Mouse (Mus musculus): ENCODE data around the gene Olfr1368. TPM values are rescaled to one million over a fixed set of nuclear protein-coding genes. Genes with fewer than 3 reads are reported as not detected.

Gene Olfr1368
- polyA plus RNA-seq, 1 experiment, result not detected

DNA sequence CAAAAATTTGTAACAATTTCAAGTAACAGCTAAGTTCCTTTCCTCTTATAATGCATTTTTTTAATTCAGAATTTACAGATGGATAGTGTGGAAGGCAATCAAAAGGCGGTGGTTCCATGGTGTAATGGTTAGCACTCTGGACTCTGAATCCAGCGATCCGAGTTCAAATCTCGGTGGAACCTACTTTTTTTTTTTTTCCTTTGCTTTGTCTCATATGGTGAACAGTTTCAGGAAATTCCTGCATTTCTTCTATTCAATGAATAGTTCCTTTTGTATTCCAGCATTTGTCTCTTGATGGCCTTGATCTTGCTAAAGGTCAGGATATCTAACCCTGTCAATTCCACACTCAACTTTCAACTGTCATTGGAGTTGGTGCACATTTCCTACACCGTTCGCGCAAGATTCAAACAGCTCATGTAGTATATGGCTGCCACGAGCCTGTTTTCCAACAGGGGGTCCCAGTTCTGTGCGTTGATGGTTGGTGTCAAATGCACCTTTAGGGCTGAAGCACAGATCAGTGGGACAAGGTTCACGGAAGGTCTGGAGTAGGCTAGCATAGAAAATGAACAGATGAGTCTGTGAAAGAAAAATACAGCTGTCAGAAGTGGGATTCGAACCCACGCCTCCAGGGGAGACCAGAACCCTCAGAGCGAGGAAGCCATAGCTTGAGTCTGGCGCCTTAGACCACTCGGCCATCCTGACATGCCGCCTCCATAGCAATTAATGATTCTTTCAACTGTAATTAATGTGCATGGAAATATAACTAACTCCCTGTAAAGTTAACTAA is 26.8 kb upstream of the Olfr1368 start:
- Histone ChIP-seq H3K27me3 (ENCODE audit: control insufficient read depth, insufficient read depth, low read length) (no peaks in the 10 kb centered on the region), H3K4me1 (ENCODE audit: control insufficient read depth, insufficient read depth, insufficient read length) (peaks cover 2% of the 10 kb centered on the region; the same call in 1 of the 2 replicates), H3K27ac (ENCODE audit: insufficient read depth, low read length) (no peak overlapping the region), H3K4me3 (ENCODE audit: extremely low read depth, insufficient read depth, insufficient read length) (no peak overlapping the region; the same call in 1 of the 2 replicates), H3K36me3 (ENCODE audit: control insufficient read depth, insufficient read depth, low read length) (no peaks in the 10 kb centered on the region)
- WGBS, result 2% methylated on average over 16 of the region's 16 CpGs
- no peak for TF ChIP-seq CTCF (IDR thresholded peaks at IDR 0.05; ENCODE audit: extremely low read depth, insufficient read depth, insufficient read length, insufficient replicate concordance)
- no peak for TF ChIP-seq POLR2A (IDR thresholded peaks at IDR 0.05; ENCODE audit: low read depth, low read length)
- DNase-seq (ENCODE audit: low read depth in 1 of 2, low spot score in 2 of 2), result peak in 1 of 2 experiments; percentile 33

- DNase-seq (ENCODE audit: low read depth in 1 of 2, low spot score in 2 of 2), result no peak
These were observed 26.0 kb upstream of the Olfr1368 start for GRCm38 (mm10) chr13:21171600-21172150.

GRCm38 (mm10) chr13:21171156-21171530 is 25.5 kb upstream of the Olfr1368 start:
- DNase-seq (ENCODE audit: low read depth in 1 of 2, low spot score in 2 of 2), result no peak
- H3K4me1 ChIP-seq (ENCODE audit: control insufficient read depth, insufficient read depth, insufficient read length), result peaks cover 2% of the 10 kb centered on the region; the same call in 1 of the 2 replicates
- H3K27ac ChIP-seq (ENCODE audit: insufficient read depth, low read length), result no peak overlapping the region
- WGBS, result 55% methylated on average over 15 of the region's 15 CpGs
- H3K4me3 ChIP-seq (ENCODE audit: extremely low read depth, insufficient read depth, insufficient read length), result no peak overlapping the region
- H3K36me3 ChIP-seq (ENCODE audit: control insufficient read depth, insufficient read depth, low read length), result no peaks in the 10 kb centered on the region
- no peaks in the 10 kb centered on the region for H3K27me3 ChIP-seq (ENCODE audit: control insufficient read depth, insufficient read depth, low read length)
- TF ChIP-seq CTCF (IDR thresholded peaks at IDR 0.05; ENCODE audit: extremely low read depth, insufficient read depth, insufficient read length, insufficient replicate concordance), result no peak
- TF ChIP-seq POLR2A (IDR thresholded peaks at IDR 0.05; ENCODE audit: low read depth, low read length), result no peak

More at GRCm38 (mm10) chr13:21171600-21172150, 26.0 kb upstream of the Olfr1368 start:
- no peaks in the 10 kb centered on the region for H3K27me3 ChIP-seq (ENCODE audit: control insufficient read depth, insufficient read depth, low read length)
- no peak for TF ChIP-seq POLR2A (IDR thresholded peaks at IDR 0.05; ENCODE audit: low read depth, low read length)
- TF ChIP-seq CTCF (IDR thresholded peaks at IDR 0.05; ENCODE audit: extremely low read depth, insufficient read depth, insufficient read length, insufficient replicate concordance), result no peak
- 2% methylated on average over 12 of the region's 12 CpGs for WGBS
- peak overlapping the region; percentile 49 for H3K4me3 ChIP-seq (ENCODE audit: extremely low read depth, insufficient read depth, insufficient read length)
- no peaks in the 10 kb centered on the region for H3K36me3 ChIP-seq (ENCODE audit: control insufficient read depth, insufficient read depth, low read length)
- H3K27ac ChIP-seq (ENCODE audit: insufficient read depth, low read length), result no peak overlapping the region
- peaks cover 2% of the 10 kb centered on the region; the same call in 1 of the 2 replicates for H3K4me1 ChIP-seq (ENCODE audit: control insufficient read depth, insufficient read depth, insufficient read length)

- TF ChIP-seq CTCF (IDR thresholded peaks at IDR 0.05; ENCODE audit: extremely low read depth, insufficient read depth, insufficient read length, insufficient replicate concordance) (no peak), POLR2A (IDR thresholded peaks at IDR 0.05; ENCODE audit: low read depth, low read length) (no peak)
- peaks cover 2% of the 10 kb centered on the region; the same call in 1 of the 2 replicates for H3K4me1 ChIP-seq (ENCODE audit: control insufficient read depth, insufficient read depth, insufficient read length)
- 86% methylated on average over 17 of the region's 17 CpGs for WGBS
- no peak overlapping the region for H3K27ac ChIP-seq (ENCODE audit: insufficient read depth, low read length)
- no peaks in the 10 kb centered on the region for H3K27me3 ChIP-seq (ENCODE audit: control insufficient read depth, insufficient read depth, low read length)
- H3K4me3 ChIP-seq (ENCODE audit: extremely low read depth, insufficient read depth, insufficient read length), result no peak overlapping the region
- H3K36me3 ChIP-seq (ENCODE audit: control insufficient read depth, insufficient read depth, low read length), result no peaks in the 10 kb centered on the region
- no peak for DNase-seq (ENCODE audit: low read depth in 1 of 2, low spot score in 2 of 2)
These were observed 24.9 kb upstream of the Olfr1368 start for GRCm38 (mm10) chr13:21170431-21171155.

DNA sequence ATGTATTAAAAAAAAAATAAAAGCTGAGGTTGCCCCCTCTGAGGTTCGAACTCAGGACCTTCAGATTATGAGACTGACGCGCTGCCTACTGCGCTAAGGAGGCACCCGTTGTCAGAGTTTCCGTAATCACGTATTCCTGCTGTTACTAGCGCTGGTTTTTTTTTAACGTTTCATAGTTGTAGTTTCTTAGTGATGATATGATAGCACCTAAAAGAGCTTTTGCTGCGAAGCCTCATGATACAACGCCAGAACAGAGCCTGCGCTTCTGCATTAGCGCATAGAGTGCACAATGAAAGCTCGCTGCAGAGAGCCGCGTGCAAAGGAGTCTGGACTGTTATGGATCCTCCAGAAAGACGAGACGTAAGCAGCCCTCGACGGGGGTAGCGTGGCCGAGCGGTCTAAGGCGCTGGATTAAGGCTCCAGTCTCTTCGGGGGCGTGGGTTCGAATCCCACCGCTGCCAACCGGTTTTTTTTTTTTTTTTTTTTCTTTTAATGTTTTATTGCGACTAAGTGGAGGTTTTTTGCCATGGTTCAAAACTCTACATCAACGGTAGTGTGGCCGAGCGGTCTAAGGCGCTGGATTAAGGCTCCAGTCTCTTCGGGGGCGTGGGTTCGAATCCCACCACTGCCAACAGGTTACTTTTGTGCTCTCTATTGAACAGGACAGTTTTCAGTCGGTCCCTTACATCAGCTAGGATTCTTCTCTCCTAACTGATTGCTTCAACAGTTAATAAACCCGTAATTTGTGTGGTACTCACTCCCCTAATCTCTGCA is 24.2 kb upstream of the Olfr1368 start:
- H3K27me3 ChIP-seq (ENCODE audit: control insufficient read depth, insufficient read depth, low read length), result no peaks in the 10 kb centered on the region
- H3K4me3 ChIP-seq (ENCODE audit: extremely low read depth, insufficient read depth, insufficient read length), result peak overlapping the region; percentile 86
- peak; percentile 64 to 75 for DNase-seq (ENCODE audit: low read depth in 1 of 2, low spot score in 2 of 2)
- no peaks in the 10 kb centered on the region for H3K36me3 ChIP-seq (ENCODE audit: control insufficient read depth, insufficient read depth, low read length)
- peak overlapping the region; percentile 76 for H3K27ac ChIP-seq (ENCODE audit: insufficient read depth, low read length)
- 3% methylated on average over 39 of the region's 39 CpGs for WGBS
- TF ChIP-seq CTCF (IDR thresholded peaks at IDR 0.05; ENCODE audit: extremely low read depth, insufficient read depth, insufficient read length, insufficient replicate concordance) (no peak), POLR2A (IDR thresholded peaks at IDR 0.05; ENCODE audit: low read depth, low read length) (no peak)
- peaks cover 2% of the 10 kb centered on the region; the same call in 1 of the 2 replicates for H3K4me1 ChIP-seq (ENCODE audit: control insufficient read depth, insufficient read depth, insufficient read length)

DNA sequence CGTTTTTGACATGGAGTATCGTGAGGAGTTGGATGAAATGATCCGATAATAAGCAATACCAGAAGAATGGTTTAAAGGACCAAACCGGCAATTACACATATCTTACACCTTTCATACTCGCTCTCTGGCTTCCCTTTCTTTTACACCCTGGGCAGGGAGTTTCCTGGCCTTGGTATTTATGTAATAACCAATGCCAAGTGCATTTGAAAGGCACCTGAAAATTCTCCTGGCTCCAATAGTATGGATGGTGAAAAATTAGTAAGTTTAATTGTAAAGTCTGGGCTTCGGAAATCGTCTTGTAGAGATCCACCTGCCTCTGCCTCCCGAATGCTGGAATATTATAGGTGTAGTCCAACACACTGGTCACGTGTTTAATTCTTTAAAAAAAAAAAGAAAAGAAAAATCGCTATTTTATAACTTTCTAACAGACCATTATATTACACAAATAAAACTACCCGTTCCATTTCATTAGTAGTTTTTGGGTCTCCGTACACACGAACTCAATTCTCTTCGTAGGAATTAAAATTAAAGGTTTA is 23.5 kb upstream of the Olfr1368 start:
- no peak for TF ChIP-seq POLR2A (IDR thresholded peaks at IDR 0.05; ENCODE audit: low read depth, low read length)
- Histone ChIP-seq H3K4me3 (ENCODE audit: extremely low read depth, insufficient read depth, insufficient read length) (peak overlapping the region; percentile 67), H3K36me3 (ENCODE audit: control insufficient read depth, insufficient read depth, low read length) (no peaks in the 10 kb centered on the region), H3K27me3 (ENCODE audit: control insufficient read depth, insufficient read depth, low read length) (no peaks in the 10 kb centered on the region), H3K27ac (ENCODE audit: insufficient read depth, low read length) (no peak overlapping the region), H3K4me1 (ENCODE audit: control insufficient read depth, insufficient read depth, insufficient read length) (peaks cover 2% of the 10 kb centered on the region; the same call in 1 of the 2 replicates)
- WGBS, result under 1% methylated on average over 14 of the region's 14 CpGs
- no peak for DNase-seq (ENCODE audit: low read depth in 1 of 2, low spot score in 2 of 2)

Measured in spleen, adult 2 months (tissue).